Mouse (Mus musculus): ENCODE measurements at regions not wholly inside any gene's neighbourhood (a gene's known extent, or its start where the extent isn't known, plus 50 kb on each side); places are given as distances from the start of the nearest gene placed in this dataset.

DNA sequence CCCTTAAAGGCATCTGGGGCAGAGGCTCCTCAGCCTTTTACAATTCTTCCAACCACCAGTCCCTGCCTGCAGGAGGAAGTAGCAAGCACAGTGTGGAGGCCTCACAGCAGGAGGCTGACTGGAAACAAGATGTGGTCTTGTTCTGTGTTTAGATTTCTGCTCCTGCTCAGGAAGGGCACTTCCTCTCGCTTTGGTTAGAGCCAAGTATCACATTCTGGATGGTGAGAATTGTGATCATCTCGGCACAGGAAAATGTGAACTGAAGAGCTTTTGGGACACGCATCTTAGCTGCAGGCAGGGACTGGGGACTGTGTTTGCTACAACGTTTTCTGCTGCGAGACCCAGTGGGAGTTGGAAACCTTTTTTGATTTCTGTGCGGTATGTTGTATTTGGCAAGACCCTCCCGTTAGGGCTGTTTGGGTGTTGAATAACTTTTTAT is 103.2 kb downstream of the Snx18 start:
- TF ChIP-seq CEBPB (IDR thresholded peaks at IDR 0.05; ENCODE audit: insufficient read depth, poor library complexity, severe bottlenecking) (no peak), USF1 (IDR thresholded peaks at IDR 0.05; ENCODE audit: low read depth) (no peak), MYOG (IDR thresholded peaks at IDR 0.05; ENCODE audit: control insufficient read depth in 1 of 3, insufficient read depth in 1 of 3, insufficient read length in 2 of 3, low read depth in 2 of 3) (no peak), MYOD1 (IDR thresholded peaks at IDR 0.05; ENCODE audit: control insufficient read depth in 1 of 3, insufficient read length in 2 of 3, low read depth in 2 of 3) (no peak), POLR2A (IDR thresholded peaks at IDR 0.05; ENCODE audit: insufficient read length, low read depth) (no peak), E2F4 (IDR thresholded peaks at IDR 0.05; ENCODE audit: insufficient read depth) (no peak), POLR2AphosphoS2 (IDR thresholded peaks at IDR 0.05; ENCODE audit: insufficient read length, low read depth) (no peak), MAX (IDR thresholded peaks at IDR 0.05; ENCODE audit: low read depth) (no peak)
